Mouse (Mus musculus) intestine, embryonic 14.5 days (tissue): ENCODE measurements around the gene Lrp11. TPM values are rescaled to one million over a fixed set of nuclear protein-coding genes. Genes with fewer than 3 reads are reported as not detected.
"Not testable (repeated sequence)": the region's sequence is repeated elsewhere in the genome, so short reads cannot be mapped to it uniquely, and the experiment has no call there.

Experiments used
- ATAC-seq: fragments of 200-750 bp; cut with Nextera tagmentation; replicated peaks from 2 replicates; pipeline ENCODE4 v1.8.0; 2017; ENCODE audit warnings: low read depth, moderate number of reproducible peaks, moderate TSS enrichment, moderate library complexity; ENCODE audit not compliant: low FRiP score, low TSS enrichment
- DNase-seq: peaks from one replicate; pipeline ENCODE4 v3.0.0-alpha.2; 2018; ENCODE audit warnings: low spot score
- H3K27ac ChIP-seq: fragments of 300-500 bp; sonication (generic); 2 replicates; pipeline ENCODE4 v1.5.1; 2014; ENCODE audit warnings: low read depth, mild to moderate bottlenecking, control low read depth
- H3K27me3 ChIP-seq: fragments of 300-500 bp; sonication (generic); replicated peaks from 2 replicates; pipeline ENCODE4 v1.6.1; 2014; ENCODE audit warnings: low read length, control low read depth; ENCODE audit not compliant: control insufficient read depth, insufficient read depth
- H3K36me3 ChIP-seq: fragments of 300-500 bp; sonication (generic); 2 replicates; pipeline ENCODE4 v1.6.1; 2014; ENCODE audit warnings: low read length, control low read depth; ENCODE audit not compliant: control insufficient read depth, insufficient read depth
- H3K4me1 ChIP-seq: fragments of 300-500 bp; sonication (generic); replicated peaks from 2 replicates; pipeline ENCODE4 v1.6.1; 2014; ENCODE audit warnings: low read length, control low read depth, mixed read lengths; ENCODE audit not compliant: control insufficient read depth, insufficient read depth
- H3K4me2 ChIP-seq: fragments of 300-500 bp; sonication (generic); 2 replicates; pipeline ENCODE4 v1.6.1; 2014; ENCODE audit warnings: low read length
- H3K4me3 ChIP-seq: fragments of 300-500 bp; sonication (generic); 2 replicates; pipeline ENCODE4 v1.5.1; 2014; ENCODE audit warnings: low read depth, low read length, control low read depth, mixed read lengths
- H3K9ac ChIP-seq: fragments of 300-500 bp; sonication (generic); 2 replicates; pipeline ENCODE4 v1.6.1; 2014; ENCODE audit warnings: mild to moderate bottlenecking, low read length
- H3K9me3 ChIP-seq: fragments of 300-500 bp; sonication (generic); 2 replicates; pipeline ENCODE4 v1.6.1; 2016; ENCODE audit warnings: low read length, control low read depth; ENCODE audit not compliant: control insufficient read depth
- WGBS: fragments of 180-500 bp; shearing (Covaris S2); extraction: QIAGEN DNeasy Blood & Tissue Kit; methylation state at CpG from one replicate; pipeline ENCODE4 v1.1.7; 2014; 5-methylcytosine and 5-hydroxymethylcytosine counted together
- polyA plus RNA-seq: library from polyadenylated mRNA; unstranded; fragments of >200 nt; fragmentation: Nextera tagmentation; extraction: Ambion mirVana; gene quantifications from 2 replicates; pipeline ENCODE4 v1.2.1, GENCODE M21; 2014

Gene Lrp11
- polyA plus RNA-seq, 1 experiment from 2014 or later: 7.3 TPM

DNA sequence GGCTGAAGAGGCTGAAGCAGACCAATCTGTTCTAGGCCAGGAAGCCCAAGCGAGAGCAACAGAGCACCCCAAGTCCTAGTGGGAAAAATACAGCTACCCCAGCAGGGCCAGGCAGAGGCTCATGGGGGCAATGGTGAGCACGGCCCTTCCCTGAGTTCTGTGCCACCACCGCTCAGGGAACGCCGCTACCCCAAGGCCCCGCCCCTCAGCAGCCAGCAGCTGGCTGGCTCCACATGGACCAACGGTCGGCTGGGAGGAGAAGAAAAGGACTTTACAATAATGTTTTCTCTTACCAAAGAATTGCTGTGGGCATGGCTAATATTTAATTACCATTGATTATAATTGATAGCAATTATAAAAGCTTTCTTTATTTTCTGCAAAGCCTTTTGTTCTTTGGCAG is 25.2 kb downstream of the Lrp11 start:
- WGBS: 85% methylated on average over 8 of the region's 8 CpGs
- H3K4me2 ChIP-seq: no peak overlapping the region
- no peak overlapping the region for H3K27ac ChIP-seq
- ATAC-seq: no peak
- 0 out of 2 replicates have a peak, but pooled peaks cover 4% of the 10 kb centered on the region for H3K9me3 ChIP-seq
- DNase-seq: no peak
- no peaks in the 10 kb centered on the region for H3K36me3 ChIP-seq
- no peak overlapping the region for H3K4me3 ChIP-seq
- H3K9ac ChIP-seq: no peak overlapping the region
- no peaks in the 10 kb centered on the region for H3K27me3 ChIP-seq
- no peaks in the 10 kb centered on the region for H3K4me1 ChIP-seq

DNA sequence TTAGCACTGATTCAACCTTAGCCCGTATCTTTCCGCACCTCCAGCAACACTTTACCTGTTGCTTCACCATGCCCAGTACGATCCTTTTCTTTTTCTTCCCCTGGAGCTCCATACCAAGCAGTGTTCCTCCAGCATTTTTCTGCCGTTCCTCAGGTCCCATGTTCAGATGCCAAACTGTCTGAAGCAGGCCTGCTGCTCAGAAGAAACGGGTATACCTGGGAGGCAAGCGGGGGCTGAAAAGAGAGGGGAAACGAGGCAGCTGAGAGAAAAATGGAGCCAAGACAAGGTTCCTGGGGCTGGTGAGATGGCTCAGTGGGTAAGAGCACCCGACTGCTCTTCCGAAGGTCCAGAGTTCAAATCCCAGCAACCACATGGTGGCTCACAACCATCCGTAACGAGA is 27.5 kb downstream of the Lrp11 start:
- not testable (repeated sequence) for H3K4me1 ChIP-seq, H3K27me3 ChIP-seq, H3K4me2 ChIP-seq, H3K4me3 ChIP-seq, H3K9me3 ChIP-seq, H3K9ac ChIP-seq, DNase-seq, ATAC-seq, H3K36me3 ChIP-seq, H3K27ac ChIP-seq
- 89% methylated on average over 9 of the region's 11 CpGs for WGBS

DNA sequence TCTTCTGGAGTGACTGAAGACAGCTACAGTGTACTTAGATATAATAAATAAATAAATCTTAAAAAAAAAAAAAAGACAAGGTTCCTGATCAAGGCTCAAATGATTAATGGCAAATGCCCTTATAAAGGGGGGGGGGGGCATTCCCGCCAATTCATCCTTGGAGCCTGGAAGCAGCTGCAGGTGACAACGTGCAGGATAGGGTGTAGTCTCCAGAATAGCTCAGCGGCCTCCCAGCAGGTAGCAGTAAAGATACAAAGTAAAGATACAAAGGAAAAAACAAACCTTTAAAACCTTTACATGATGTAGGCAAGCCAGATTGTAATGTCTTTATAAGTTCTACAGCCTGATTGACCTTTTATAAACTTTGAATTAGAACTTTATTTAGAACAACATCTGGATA is 28.0 kb downstream of the Lrp11 start:
- H3K4me2 ChIP-seq, DNase-seq, H3K36me3 ChIP-seq, H3K4me1 ChIP-seq, H3K27ac ChIP-seq, H3K27me3 ChIP-seq, H3K9ac ChIP-seq, ATAC-seq, H3K4me3 ChIP-seq, H3K9me3 ChIP-seq: not testable (repeated sequence)
- 64% methylated on average over 3 of the region's 3 CpGs for WGBS

DNA sequence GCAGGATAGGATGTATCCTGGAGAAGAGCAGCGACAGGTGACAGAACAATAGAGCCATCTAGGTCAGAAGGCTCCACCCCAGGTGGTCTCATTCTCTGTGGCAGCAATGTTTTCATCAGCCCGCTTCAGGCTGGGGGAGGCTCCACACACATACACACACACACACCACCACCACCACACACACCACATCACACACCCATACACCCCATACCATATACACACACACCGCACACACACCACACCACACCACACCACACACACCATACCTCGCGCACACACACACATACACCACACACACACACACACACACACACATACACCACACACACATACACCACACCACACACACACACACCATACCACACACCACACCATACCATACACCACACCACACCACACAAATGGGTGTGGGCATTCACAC is 30.2 kb downstream of the Lrp11 start:
- Histone ChIP-seq H3K9me3 (0 out of 2 replicates have a peak, but pooled peaks cover under 1% of the 10 kb centered on the region), H3K36me3 (no peaks in the 10 kb centered on the region), H3K4me1 (no peaks in the 10 kb centered on the region), H3K4me2 (no peak overlapping the region), H3K4me3 (no peak overlapping the region), H3K27ac (no peak overlapping the region), H3K27me3 (no peaks in the 10 kb centered on the region), H3K9ac (no peak overlapping the region)
- DNase-seq (no peak), ATAC-seq (no peak)
- 91% methylated on average over 5 of the region's 5 CpGs for WGBS

DNA sequence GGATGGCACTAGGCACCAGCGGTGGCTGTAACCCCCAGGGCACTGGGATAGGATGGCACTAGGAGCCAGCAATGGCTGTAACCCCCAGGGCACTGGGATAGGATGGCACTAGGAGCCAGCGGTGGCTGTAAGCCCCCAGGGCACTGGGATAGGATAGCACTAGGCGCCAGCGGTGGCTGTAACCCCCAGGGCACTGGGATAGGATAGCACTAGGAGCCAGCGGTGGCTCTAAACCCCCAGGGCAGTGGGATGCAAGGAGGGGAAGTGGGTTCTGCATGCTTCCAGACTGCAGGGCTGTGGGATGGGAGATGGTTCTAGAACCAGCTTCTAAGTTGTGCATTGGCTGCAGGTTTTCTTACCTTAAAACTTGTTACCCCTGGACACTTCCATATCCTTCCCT is 31.1 kb downstream of the Lrp11 start:
- WGBS: 77% methylated on average over 5 of the region's 5 CpGs
- H3K4me2 ChIP-seq: no peak overlapping the region
- no peak for DNase-seq

GRCm38 (mm10) chr10:7622378-7622777 is 32.8 kb downstream of the Lrp11 start:
- H3K9ac ChIP-seq: no peak overlapping the region
- no peak overlapping the region for H3K27ac ChIP-seq
- H3K36me3 ChIP-seq: no peaks in the 10 kb centered on the region
- no peaks in the 10 kb centered on the region for H3K9me3 ChIP-seq
- 90% methylated on average over 3 of the region's 3 CpGs for WGBS
- H3K4me2 ChIP-seq: no peak overlapping the region
- H3K4me3 ChIP-seq: no peak overlapping the region
- ATAC-seq (no peak), DNase-seq (no peak)
- H3K4me1 ChIP-seq: no peaks in the 10 kb centered on the region
- H3K27me3 ChIP-seq: no peaks in the 10 kb centered on the region

More for the DNA sequence above, 31.1 kb downstream of the Lrp11 start:
- H3K9me3 ChIP-seq: no peaks in the 10 kb centered on the region
- H3K27me3 ChIP-seq: no peaks in the 10 kb centered on the region
- H3K9ac ChIP-seq: no peak overlapping the region
- H3K36me3 ChIP-seq: no peaks in the 10 kb centered on the region
- no peaks in the 10 kb centered on the region for H3K4me1 ChIP-seq
- H3K4me3 ChIP-seq: no peak overlapping the region
- H3K27ac ChIP-seq: no peak overlapping the region
- no peak for ATAC-seq

GRCm38 (mm10) chr10:7623861-7624518 is 34.4 kb downstream of the Lrp11 start:
- no peak for ATAC-seq
- 88% methylated on average over 3 of the region's 3 CpGs for WGBS
- no peaks in the 10 kb centered on the region for H3K27me3 ChIP-seq
- H3K27ac ChIP-seq: no peak overlapping the region
- no peaks in the 10 kb centered on the region for H3K4me1 ChIP-seq
- H3K4me3 ChIP-seq: no peak overlapping the region
- peaks cover under 1% of the 10 kb centered on the region for H3K36me3 ChIP-seq
- H3K4me2 ChIP-seq: no peak overlapping the region
- no peak for DNase-seq
- H3K9ac ChIP-seq: no peak overlapping the region
- no peaks in the 10 kb centered on the region for H3K9me3 ChIP-seq

DNA sequence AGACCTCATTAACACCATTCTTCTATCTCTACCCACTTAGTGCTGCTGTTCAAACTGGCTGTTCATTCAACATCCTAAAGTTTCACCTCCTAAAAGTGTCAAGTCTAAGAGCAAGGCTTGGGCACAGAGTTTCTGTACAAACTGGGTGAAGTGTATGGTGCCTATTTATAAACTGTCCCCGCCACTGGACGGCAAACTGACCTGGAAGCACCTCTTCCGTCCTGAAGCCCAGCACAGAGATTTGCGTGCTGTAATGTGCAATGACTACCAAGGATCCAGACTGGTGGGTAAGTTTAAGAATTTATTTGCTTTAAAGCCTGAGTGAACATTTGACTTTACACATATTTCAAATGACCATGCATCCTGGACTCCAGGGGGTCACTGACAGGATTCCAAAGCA is 39.5 kb downstream of the Lrp11 start:
- 91% methylated on average over 4 of the region's 4 CpGs for WGBS

DNA sequence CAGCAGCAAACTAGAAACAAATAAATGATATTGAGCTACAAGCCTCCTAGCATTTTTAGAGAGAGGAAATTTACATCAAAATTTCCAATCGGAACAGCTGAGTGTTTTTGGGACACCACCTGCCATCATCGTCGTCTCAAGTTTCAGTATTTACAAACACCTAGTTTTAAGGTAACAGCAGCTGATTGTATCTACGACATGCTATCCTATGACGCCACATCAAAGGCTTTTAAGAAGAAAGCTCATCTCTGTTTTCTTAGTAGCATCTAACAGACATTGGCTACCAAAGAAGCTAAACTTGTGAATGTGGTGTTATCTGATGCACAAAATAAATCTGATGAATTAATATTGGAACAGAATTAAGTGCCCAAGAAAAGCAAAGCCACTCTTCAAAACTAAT is 40.7 kb downstream of the Lrp11 start:
- Histone ChIP-seq H3K27ac (no peak overlapping the region), H3K9ac (no peak overlapping the region), H3K4me1 (no peaks in the 10 kb centered on the region; the same call in 1 of the 2 replicates), H3K36me3 (peaks cover 29% of the 10 kb centered on the region), H3K4me3 (no peak overlapping the region), H3K9me3 (no peaks in the 10 kb centered on the region), H3K27me3 (no peaks in the 10 kb centered on the region), H3K4me2 (no peak overlapping the region)
- ATAC-seq (no peak), DNase-seq (no peak)
- WGBS: 84% methylated on average over 5 of the region's 5 CpGs

More for the DNA sequence above, 39.5 kb downstream of the Lrp11 start:
- H3K9me3 ChIP-seq: no peaks in the 10 kb centered on the region
- H3K36me3 ChIP-seq: peaks cover 29% of the 10 kb centered on the region
- no peak for DNase-seq
- H3K4me2 ChIP-seq: no peak overlapping the region
- no peak overlapping the region for H3K9ac ChIP-seq
- no peak overlapping the region for H3K4me3 ChIP-seq
- H3K27me3 ChIP-seq: no peaks in the 10 kb centered on the region
- H3K27ac ChIP-seq: no peak overlapping the region
- H3K4me1 ChIP-seq: no peaks in the 10 kb centered on the region; the same call in 1 of the 2 replicates
- ATAC-seq: no peak
